Mouse (Mus musculus) adrenal gland, postnatal 36 days (tissue): ENCODE data around the gene Tmem150a. TPM values are rescaled to one million over a fixed set of nuclear protein-coding genes. Genes with fewer than 3 reads are reported as not detected.

ENCODE experiments used
- DNase-seq, 2 experiments: peaks; one replicate each; pipeline ENCODE4 v3.0.0; 2021; ENCODE audit warnings: mixed read lengths in 1 of 2
- total RNA-seq, 2 experiments: library from RNA; stranded (reverse); gene quantifications; 2 replicates each; pipeline ENCODE4 v1.2.3; 2021

Tmem150a gene
- total RNA-seq, 2 experiments from 2014 or later: 19.5 to 22.5 TPM

DNA sequence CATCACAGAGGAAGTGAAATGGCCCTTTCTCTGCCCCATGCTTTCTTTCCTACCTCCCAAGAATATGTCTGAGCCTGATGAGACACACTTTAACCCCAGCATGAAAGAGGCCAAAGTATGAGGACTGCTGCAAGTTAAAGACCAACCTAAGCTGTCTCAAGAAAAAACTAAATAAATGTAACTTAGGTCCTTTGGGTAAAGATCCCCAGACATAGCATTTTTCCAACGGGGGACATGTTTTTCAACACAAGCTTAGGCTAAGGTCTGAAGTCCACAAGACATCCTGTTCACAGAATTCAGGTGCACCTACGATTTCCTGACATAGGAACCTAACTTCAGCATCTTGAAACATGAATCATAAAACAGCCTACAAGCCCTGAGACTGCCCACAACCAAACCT is 5.0 kb upstream of the Tmem150a start:
- no peak for DNase-seq

DNA sequence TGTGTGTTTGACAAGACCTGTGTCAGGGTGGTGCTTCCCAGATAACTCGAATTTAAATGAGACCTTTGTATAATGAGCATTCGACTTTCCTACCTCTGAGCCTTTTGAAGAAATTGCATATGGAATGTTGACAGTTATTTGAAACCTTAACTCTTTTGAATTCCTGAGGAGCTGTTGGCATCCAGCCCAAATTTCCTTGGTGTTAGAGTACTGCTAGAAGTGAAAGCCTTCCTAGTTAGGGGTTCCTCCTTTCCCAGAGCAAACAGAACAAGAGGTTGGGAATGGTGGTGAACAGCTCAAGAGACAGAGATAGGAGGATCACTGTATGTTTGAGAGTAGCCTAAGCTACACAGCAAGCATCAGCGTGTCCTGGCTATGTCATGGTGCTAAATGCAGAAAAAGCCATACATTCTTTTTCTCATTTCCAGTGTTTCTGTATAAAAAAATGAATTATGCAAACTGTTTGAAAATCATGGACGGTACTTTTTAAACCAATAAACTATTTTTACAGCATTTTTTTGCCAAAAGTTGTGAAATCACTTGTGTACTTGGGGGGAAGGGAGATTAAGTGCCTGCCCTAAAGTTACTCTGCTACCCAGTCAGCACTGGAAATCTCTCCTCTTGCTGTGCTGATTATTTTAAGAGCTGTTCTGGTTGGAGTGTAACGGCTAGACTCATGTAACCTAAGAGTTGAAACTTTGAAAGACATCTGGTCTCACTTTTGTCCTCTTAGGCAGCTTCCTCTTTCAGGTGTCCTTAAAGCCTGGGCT is 2.4 kb upstream of the Tmem150a start:
- no peak for DNase-seq

DNA sequence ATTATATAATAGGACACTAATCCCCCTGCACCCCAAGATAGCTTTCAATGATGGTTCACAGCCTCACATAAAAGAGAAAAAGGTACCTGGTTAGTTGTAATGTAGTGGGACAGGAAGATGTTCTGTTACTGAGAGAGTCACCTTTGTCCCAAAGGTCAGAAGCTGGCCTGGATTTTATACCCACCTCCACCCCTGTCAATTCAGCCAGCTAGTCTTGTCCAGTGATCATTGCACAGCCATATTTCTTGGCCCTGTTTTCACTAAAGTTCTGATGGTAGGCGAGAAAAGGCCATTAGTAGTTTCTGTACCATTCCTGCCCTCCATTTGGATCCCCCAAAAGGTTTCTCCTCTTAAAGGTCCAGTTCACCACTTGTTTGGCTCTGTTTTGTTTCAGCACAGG is 1.2 kb upstream of the Tmem150a start:
- no peak for DNase-seq

DNA sequence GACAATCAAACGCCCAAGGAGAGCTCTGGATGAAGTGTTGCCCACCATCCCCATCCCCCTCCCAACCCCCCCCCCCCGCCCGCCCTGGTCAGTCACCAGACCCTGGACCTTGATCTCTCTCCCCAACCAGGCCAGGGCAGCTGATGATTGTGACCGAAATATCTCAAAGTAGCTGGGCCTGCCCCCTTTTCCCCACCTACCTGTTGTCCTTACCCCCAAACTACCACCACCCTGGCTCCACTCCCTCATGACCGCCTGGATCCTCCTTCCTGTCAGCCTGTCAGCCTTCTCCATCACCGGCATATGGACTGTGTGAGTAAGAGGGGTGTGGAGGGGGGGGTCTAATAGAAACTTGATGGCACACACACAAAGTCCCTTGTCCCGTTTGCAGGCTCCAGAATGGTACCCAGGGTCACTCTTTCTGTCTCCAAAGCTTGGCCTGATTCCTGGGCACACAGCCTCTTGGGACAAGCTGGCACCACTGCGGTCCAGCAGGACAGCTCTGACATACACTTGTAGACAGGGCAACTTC is 820 bp downstream of the Tmem150a start:
- DNase-seq: peak; percentile 34 to 55

DNA sequence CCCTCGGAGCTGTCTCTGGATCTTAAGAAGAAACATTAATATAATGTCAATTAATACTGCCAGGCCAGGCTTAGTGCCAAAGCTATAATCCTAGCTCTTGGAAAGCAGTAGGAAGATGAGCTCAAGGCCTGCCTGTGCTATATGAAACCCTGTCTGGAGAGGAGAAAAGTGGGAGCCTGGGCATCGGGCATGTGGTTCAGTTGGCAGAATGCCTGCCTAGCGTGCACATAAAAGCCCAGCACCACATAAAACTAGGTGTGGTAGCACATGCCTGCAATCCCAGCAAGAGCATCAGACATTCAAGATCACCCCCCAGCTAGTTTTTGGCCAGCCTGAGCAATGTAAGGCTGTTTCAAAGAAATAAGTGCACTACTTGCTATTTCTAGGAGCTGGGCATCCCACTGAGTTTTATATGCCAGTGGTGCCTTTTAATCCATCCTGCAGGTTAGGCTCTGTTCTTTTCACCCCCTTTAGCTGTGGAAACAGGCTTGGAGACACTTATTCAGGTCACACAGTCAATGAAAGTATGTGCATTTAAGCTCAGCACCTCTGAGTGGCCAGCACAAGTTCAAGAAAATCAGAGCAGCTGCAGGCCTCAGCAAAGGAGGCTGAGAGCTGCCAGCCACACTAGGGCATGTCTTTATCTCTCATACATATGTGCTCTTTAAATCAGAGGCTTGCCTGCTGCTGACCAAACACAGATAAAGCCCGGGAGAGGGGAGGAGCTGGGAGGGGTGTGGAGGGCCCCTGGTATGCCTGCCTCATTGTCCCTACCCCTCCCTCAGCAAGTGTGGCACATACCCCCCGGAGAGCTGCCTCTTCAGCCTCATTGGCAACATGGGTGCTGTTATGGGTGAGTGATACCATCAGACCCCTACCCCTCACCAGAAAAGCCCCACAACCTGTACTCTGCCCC is 2.2 kb downstream of the Tmem150a start:
- no peak for DNase-seq

DNA sequence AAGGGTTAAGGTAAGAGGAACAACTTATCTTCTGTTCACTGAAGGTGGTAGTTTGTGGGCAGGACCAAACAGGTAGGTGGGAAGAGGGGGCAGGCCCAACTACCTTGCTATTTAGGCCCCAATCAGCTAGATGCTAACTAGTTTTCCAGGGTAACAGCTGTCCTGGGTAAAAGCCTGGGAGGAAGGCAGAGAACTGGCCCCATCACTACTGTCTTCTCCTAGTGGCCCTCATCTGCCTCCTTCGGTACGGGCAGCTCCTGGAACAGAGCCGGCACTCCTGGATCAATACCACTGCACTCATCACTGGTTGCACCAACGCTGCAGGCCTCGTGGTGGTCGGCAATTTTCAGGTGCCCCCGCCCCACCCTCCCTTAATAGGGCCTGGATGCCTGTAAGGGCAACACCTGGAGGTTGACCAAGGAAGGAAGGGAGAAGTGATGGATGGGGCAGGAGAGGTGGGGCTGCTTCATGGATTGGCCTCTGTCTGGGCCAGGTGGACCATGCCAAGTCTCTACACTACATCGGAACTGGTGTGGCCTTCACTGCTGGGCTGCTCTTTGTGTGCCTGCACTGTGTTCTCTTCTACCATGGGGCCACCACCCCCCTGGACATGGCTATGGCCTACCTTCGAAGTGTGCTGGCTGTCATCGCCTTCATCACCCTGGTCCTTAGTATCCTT is 3.0 kb downstream of the Tmem150a start:
- DNase-seq: peak in 1 of 2 experiments; percentile 9

DNA sequence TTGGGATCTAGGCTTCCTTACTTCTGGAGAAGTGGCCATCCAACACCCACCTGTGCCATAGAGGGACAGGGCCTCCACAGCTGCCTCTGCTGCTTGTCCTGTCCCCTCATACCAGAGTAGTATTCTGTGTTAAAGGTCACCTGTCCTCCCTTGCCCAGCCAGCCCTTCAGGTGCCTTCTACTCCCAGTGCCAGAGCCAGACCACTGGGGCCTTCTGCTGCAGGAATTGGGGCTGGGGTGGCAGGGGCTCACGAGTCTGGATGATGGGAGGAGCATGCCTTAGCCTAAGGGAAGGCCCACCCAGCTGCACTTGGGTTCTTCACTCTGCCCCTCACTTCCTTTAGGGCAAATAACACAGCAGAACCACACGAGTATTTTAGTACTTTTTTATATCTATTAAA is 4.1 kb downstream of the Tmem150a start:
- DNase-seq: no peak

DNA sequence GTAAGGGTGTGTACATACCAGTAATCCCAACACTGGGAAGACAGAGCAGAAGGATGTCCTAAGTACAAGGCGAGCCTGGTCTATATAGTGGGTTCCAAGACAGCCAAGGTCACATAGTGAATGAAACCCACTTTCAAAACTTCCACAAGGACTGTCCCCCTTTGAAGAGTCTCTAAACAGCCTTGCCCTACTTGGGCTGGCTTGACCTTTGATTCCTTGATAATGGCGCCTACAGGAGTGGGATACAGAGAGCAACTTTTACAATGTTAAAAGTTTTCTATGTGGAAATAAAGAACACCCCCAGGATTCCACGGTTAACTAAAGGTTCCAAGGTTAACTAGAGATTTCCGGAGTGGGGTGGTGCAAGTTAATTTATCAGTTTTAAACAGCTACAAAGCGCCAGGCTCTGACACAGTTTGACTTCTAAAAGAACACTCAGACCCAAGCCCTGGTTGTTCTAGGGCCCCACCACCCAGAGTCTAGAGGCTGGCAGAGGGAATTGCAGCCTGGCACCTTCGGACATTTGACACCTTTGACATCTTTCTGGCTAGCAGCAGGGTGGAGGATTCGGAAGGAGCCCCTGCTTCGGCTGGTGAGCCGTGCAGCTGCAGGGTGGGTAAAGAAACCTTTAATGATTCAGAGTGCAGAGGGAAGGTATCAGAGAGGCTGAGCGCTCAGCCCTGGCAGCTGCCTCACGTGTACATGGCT is 4.8 kb downstream of the Tmem150a start:
- DNase-seq: no peak

DNA sequence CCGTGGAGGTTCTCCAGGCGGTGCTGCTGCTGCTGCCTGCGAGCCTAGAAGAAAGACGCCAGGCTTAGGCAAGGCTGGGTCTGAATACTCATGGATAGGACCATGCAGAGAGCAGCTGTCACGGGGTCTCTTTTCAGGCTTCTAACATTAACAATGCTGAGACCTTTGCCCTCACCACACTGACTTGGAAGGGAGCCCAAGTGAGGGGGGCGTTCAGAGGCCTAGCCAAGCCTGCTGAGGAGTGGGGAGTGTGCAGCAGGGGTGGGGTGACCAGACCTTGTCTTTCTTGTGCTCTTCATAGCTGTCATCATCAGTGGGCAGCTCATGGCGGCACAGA is 5.3 kb downstream of the Tmem150a start:
- no peak for DNase-seq

DNA sequence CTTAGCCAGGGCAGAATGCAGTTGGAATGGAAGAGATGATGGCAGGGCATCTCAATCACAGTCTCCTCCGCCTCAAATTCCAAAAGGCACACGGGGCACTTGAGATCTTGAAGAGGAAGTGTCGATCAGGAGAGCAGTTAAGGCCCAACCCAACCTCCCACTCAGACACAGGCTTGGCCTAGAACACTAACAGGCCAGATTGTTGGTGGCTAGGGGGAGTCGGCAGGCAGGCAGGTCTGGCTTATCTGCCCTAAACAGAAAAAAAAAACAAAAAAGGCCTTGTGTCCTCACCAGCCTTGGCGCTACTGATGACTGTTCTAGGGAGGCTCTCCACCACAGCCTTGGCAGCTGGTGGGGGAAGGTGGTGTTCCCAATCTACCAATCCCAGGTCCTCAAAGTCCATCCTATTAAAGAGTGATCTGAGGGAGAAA is 5.9 kb downstream of the Tmem150a start:
- DNase-seq: peak; percentile 73 to 79

DNA sequence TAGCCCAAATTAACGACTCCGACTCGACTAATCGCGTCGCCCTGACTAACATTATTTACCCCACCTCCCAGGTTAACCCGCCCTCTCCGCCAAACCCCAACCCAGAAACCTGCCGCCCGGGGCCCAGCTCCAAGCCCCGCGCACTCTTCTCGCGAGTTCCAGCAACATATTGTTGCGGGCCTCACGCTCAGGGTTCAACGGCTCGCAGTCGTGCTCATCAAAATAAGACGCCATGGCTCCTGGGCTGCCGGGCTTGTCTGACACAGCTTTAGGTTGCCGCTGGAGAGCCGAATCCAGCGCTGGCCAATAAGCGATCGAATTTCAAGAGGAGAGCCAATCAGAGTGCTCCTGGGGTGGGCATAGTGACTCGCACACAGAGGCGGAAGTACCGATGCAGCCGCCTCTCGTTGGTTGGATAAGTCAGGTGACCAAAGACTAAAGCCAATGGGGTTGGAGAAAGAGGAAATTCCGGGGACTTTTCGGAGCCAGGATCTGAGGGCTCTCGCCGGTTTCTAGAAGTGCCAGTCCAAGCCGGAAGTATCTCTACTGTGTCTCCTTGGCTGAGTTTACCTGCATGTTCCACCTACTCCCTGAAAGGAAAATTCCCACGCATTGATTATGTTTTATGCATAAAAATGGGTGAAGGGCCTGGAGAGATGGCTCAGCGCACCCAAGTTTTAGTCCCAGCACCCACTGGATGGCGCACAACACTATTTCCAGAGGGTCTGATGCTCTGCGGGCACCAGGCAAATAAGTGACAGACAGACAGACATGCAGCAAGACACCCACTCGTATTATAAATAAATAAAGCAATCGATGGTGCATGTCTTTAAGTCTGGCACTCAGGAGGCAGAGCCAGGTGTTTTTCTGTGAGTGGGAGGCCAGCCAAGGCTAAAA is 7.1 kb downstream of the Tmem150a start:
- peak; percentile 95 to 96 for DNase-seq

DNA sequence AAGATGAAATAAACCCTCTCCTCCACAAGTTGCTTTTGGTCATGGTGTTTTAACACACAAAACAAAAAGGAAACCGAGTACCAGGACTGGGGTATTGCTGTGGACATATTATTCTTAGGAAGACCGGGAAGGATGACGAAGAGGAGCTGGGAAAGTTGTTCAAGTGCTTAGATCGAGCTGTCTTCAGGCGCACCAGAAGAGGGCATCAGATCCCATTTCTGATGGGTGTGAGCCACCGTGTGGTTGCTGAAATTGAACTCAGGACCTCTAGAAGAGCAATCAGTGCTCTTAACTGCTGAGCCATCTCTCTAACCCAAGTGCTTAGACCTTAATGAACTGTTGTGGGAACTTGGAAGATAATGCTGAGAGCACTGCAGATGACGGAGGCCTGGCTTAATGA is 8.8 kb downstream of the Tmem150a start:
- DNase-seq: peak in 1 of 2 experiments; percentile 53

DNA sequence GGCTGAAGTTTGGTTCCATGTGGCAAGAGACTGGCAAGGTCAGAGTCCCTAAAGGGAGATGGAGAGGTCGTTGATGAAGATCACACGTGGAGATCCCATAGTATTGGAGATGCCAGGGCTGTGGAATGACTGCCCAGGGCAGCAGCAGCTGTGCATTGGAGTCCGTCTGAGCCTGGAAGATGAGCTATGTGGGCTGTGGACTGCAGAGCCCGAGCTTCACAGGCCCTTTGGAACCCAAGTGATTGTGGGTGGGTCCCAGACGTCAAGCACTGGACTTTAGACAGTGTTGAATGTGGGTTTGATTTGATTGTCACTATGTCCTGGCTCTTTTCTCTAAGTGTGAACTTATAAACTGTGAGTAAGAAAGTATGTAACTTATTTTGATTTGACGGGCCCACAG is 9.7 kb downstream of the Tmem150a start:
- no peak for DNase-seq

DNA sequence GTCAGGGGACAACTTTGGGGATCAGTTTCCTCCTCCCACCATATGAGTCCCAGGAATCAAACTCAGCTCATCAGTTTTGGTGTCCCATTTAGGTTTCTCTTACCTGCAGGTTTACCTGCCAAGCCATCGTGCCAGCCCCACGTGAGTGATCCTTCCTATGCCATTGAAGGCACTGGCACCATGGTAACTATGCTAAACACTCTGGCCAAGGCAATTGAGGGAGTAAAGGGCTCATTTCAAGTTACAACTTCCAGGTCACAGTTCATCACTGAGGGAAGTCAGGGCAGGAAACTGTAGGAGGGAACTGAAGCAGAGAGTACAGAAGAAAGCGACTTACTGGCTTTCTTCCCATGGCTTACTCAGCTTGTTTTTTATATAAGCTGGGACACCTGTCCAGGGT is 11.1 kb downstream of the Tmem150a start:
- DNase-seq: no peak

DNA sequence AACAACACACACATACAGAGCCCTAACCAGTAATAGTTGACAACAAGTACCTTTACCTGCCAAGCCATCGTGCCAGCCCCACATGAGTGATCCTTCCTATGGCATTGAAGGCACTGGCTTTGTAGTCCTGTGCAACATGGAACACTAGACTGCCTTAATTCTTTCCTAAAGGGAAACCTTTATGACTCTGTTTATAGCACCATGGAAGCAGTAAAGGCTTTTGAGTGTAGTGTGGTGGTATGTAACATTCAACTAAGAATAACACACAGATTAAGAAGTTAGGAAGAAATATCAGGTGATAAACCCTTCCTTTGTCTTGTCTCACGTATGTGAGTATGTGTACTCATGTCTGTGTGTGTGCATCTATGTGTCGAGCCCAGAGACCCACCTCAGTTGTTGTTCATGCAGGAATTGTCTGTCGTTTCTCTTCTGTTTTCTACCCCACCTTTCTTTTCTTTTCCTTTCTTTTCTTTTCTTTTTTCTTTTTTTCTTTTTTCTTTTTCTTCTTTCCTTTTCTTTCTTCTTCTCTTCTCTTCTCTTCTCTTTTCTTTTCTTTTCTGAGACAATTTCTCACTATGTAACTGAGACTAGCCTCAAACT is 11.7 kb downstream of the Tmem150a start, which contains the start of gene Rnf181:
Gene Rnf181, minus strand, starts transcription at position 113 of the 600 bp plus-strand sequence.
- DNase-seq: no peak

DNA sequence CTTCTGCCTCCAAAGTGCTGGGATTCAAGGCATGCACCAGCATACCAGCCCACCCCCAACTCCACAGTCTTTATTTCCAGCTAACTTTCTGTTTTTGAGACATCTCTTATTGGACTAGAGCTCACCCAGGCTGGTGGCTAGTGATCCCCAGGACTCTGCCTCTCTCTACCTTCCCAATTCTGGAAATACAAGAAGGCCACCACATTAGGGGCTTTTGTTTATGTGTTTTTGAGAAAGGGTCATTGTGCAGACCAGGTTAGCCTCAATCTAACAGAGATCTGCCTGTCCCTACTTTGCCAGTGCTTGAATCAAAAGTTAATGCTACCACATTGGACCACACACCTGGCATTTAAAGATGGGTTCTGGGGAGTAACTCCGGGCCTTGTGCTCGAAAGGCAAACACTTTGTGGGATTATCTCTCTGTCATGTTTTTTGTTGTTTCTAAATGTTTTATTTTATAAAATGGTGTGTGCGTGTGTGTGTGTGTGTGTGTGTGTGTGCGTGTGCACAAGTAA is 12.3 kb downstream of the Tmem150a start:
- DNase-seq: no peak

DNA sequence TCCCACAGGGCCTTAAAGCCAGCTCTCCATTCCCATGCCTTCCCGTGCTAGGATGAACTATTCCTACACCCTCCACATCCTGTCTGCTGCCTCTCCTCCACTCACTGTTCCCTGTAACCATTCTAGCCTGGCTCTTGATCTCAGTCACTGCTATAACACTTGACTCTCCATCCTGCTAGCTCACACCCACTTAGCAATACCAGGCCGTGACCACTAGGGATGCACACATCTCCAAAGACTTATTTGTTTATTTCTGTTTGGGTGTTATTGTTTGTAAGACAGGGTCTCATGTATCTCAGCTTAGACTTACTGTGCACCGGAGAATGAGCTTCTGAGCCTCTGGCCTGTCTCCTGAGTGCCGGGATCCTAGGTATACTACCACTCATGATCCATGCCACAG is 14.3 kb downstream of the Tmem150a start:
- DNase-seq: no peak

DNA sequence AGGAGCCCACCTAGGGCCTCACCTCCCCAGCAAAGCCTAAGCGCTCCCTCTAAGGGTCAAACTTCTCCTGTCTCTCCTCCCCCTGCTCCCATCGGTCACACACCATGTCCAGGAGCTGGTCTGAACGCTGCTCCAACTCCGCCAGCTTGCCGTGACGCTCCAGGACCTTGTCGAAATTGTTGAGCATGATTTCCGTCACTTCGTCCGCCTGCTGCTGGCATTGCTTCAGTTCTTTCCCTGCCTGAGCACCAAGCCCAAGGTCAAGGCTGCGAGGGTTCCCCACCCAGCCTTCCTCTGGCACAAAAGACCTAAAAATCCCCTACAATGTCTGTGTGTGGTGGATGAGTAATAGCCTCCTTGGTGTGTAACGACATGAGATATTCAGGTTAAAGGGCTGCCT is 14.8 kb downstream of the Tmem150a start:
- peak; percentile 84 for DNase-seq

DNA sequence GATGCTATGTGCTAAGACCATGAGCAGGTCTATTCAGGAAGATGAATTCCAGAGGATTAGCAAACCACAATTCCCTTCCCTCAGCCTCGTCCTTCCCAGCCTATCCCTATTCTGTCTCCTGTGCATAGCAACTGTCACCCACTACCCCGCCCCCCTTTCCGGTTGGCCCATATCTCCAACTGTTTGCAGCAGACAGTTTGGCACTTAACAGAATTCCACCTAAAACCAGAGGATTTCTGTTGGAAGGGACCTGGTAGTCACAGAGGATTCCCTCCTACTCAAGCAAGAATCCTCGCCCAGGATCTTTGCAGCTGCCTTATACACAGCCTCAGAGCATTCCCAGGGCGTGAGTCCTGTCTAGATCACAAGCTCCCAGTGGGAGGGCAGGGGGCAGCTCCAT is 15.9 kb downstream of the Tmem150a start:
- peak in 1 of 2 experiments; percentile 71 for DNase-seq

DNA sequence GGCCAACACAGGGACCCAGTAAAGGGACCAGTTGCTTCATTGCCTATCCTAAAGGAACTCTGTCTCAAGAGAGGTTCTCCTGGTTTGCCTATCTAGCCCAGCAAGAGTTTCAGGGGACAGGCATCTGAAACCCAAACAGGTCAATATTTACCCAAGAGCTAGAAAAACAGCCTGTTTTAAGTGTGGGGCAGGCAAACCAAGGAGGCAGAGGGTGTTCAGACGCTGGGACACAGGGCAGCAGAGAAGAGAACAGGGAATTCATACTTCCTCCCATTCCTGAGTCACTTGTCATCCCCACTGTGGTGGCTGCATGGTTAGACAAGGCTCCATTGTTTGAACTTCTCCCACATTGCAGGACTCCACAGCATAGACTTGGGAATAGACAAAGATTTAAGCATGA is 16.3 kb downstream of the Tmem150a start:
- no peak for DNase-seq
